Mouse (Mus musculus): ENCODE measurements around the gene Hormad2. TPM values are rescaled to one million over a fixed set of nuclear protein-coding genes. Genes with fewer than 3 reads are reported as not detected.

Gene Hormad2
- total and polyA plus RNA-seq, 3 experiments: not detected

DNA sequence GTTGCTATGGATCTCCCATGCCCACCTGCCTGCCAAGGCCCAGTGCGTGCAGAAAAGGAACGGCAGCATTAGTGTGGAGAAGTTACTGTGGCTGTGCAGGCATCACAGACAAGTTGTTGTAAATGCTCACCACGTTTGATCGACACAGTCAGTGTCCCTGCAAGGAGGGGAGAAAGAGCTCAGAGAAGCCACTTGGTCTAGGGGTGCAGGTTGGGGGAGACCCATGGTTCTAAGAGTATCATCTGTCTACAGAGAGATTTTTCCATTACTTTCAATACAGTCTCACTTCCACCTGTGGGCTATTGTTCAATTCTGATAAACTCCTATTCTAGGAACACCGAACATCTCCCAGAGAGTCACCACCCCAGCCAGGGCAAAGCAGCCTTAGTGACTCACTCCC is 43.6 kb upstream of the Hormad2 start:
- dilution Hi-C loops (cut with MboI; ENCODE audit: extremely low pct_ligation_motif_present, extremely low pct_unique_long_range_greater_than_20kb, low sequenced_read_pairs): no loop called here
- no peak overlapping the region for H3K4me3 ChIP-seq (replicated peaks in 1 of 3; ENCODE audit: low read depth in 2 of 3, low read length in 2 of 3, poor library complexity in 1 of 3)
- peaks cover 17 to 30% of the 10 kb centered on the region in 2 experiments for H3K4me1 ChIP-seq (ENCODE audit: control insufficient read depth in 1 of 2, insufficient read depth in 2 of 2)
- DNase-seq (ENCODE audit: extremely low read depth): no peak
- H3K36me3 ChIP-seq (replicated peaks in 1 of 2; ENCODE audit: control insufficient read depth in 1 of 2, insufficient read depth in 1 of 2, low read length in 1 of 2): peaks cover 79 to 93% of the 10 kb centered on the region in 2 experiments
- H3K4me2 ChIP-seq (ENCODE audit: insufficient read depth, low read depth, poor library complexity, severe bottlenecking): no peak overlapping the region
- no peak overlapping the region for H3K9ac ChIP-seq (ENCODE audit: insufficient read depth, low read depth)
- no peaks in the 10 kb centered on the region for H3K27me3 ChIP-seq (replicated peaks)
- H3K9me3 ChIP-seq (replicated peaks; ENCODE audit: low read length): no peaks in the 10 kb centered on the region
- TF ChIP-seq HCFC1 (IDR thresholded peaks at IDR 0.05; ENCODE audit: low read depth, low read length) (no peak), SIN3A (IDR thresholded peaks at IDR 0.05; ENCODE audit: low read length) (no peak), SMC3 (IDR thresholded peaks at IDR 0.05; ENCODE audit: low read depth, low read length) (no peak), PAX5 (IDR thresholded peaks at IDR 0.05; ENCODE audit: low read length) (no peak), GABPA (IDR thresholded peaks at IDR 0.05; ENCODE audit: insufficient replicate concordance, low read depth, low read length) (no peak)
- no peaks in the 10 kb centered on the region for H3K79me2 ChIP-seq (replicated peaks; ENCODE audit: control insufficient read depth, extremely low read depth, insufficient read depth, poor library complexity, severe bottlenecking)
- no peak overlapping the region for H3K27ac ChIP-seq (ENCODE audit: insufficient read depth, low read depth)
- in situ Hi-C loops (cut with MboI; ENCODE audit: low pct_ligation_motif_present, low pct_unique_long_range_greater_than_20kb, low sequenced_read_pairs): no loop called here

DNA sequence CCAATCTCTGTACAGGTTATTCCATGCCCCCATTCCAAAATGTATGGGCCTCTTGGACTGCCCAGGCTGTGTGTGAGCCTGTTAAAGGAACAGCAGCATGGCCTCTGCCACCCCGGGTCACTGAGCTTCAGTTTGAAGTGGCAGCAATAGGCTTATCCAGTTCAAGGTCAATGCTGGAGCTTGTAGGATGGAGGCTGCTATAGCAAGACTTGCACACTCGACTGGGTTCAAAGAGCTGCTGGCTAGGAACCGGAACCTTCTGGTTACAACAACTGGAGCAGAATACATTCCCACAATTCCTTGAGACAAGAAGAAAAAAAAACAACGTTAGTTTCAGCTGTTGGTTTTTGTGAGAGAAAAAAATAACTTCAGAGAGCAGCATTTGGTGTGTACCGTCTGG is 41.7 kb upstream of the Hormad2 start:
- no peak overlapping the region for H3K4me2 ChIP-seq (ENCODE audit: insufficient read depth, low read depth, poor library complexity, severe bottlenecking)
- no peak for DNase-seq (ENCODE audit: extremely low read depth)
- no peaks in the 10 kb centered on the region for H3K9me3 ChIP-seq (replicated peaks; ENCODE audit: low read length)
- no peaks in the 10 kb centered on the region for H3K79me2 ChIP-seq (replicated peaks; ENCODE audit: control insufficient read depth, extremely low read depth, insufficient read depth, poor library complexity, severe bottlenecking)
- H3K4me1 ChIP-seq (ENCODE audit: control insufficient read depth in 1 of 2, insufficient read depth in 2 of 2): peaks cover 5 to 11% of the 10 kb centered on the region in 2 experiments
- no peak overlapping the region for H3K27ac ChIP-seq (ENCODE audit: insufficient read depth, low read depth)
- in situ Hi-C loops (cut with MboI; ENCODE audit: low pct_ligation_motif_present, low pct_unique_long_range_greater_than_20kb, low sequenced_read_pairs) (no loop called here), dilution Hi-C loops (cut with MboI; ENCODE audit: extremely low pct_ligation_motif_present, extremely low pct_unique_long_range_greater_than_20kb, low sequenced_read_pairs) (no loop called here)
- peaks cover 74 to 86% of the 10 kb centered on the region in 2 experiments for H3K36me3 ChIP-seq (replicated peaks in 1 of 2; ENCODE audit: control insufficient read depth in 1 of 2, insufficient read depth in 1 of 2, low read length in 1 of 2)
- H3K9ac ChIP-seq (ENCODE audit: insufficient read depth, low read depth): no peak overlapping the region
- no peaks in the 10 kb centered on the region for H3K27me3 ChIP-seq (replicated peaks)
- no peak for TF ChIP-seq SIN3A (IDR thresholded peaks at IDR 0.05; ENCODE audit: low read length)
- no peak for TF ChIP-seq ELF1 (IDR thresholded peaks at IDR 0.05; ENCODE audit: low read depth, low read length)
- no peak for TF ChIP-seq IRF4 (IDR thresholded peaks at IDR 0.05; ENCODE audit: low read depth, low read length)
- TF ChIP-seq ETS1 (conservative IDR thresholded peaks at IDR 0.05; ENCODE audit: low read depth, low read length): no peak
- no peak for TF ChIP-seq UBTF (IDR thresholded peaks at IDR 0.05; ENCODE audit: low read depth, low read length)
- TF ChIP-seq TBP (conservative IDR thresholded peaks at IDR 0.05; ENCODE audit: low read depth, low read length): no peak
- no peak for TF ChIP-seq POLR2AphosphoS2 (IDR thresholded peaks at IDR 0.05; ENCODE audit: low read depth, low read length)
- TF ChIP-seq NRF1 (IDR thresholded peaks at IDR 0.05; ENCODE audit: low read depth, low read length): no peak
- TF ChIP-seq MXI1 (IDR thresholded peaks at IDR 0.05; ENCODE audit: low read depth, low read length): no peak
- TF ChIP-seq HCFC1 (IDR thresholded peaks at IDR 0.05; ENCODE audit: low read depth, low read length): no peak
- TF ChIP-seq JUND (conservative IDR thresholded peaks at IDR 0.05; ENCODE audit: low read depth, low read length): no peak
- no peak for TF ChIP-seq BHLHE40 (IDR thresholded peaks at IDR 0.05; ENCODE audit: low read depth, low read length)
- TF ChIP-seq RAD21 (IDR thresholded peaks at IDR 0.05; ENCODE audit: low read depth, low read length): no peak
- TF ChIP-seq MAFK (IDR thresholded peaks at IDR 0.05; ENCODE audit: insufficient replicate concordance, low read length): no peak
- no peak for TF ChIP-seq SMC3 (IDR thresholded peaks at IDR 0.05; ENCODE audit: low read depth, low read length)
- TF ChIP-seq MYC (IDR thresholded peaks at IDR 0.05; ENCODE audit: low read depth, low read length): no peak
- TF ChIP-seq USF2 (conservative IDR thresholded peaks at IDR 0.05; ENCODE audit: low read depth, low read length): no peak
- no peak overlapping the region for H3K4me3 ChIP-seq (replicated peaks in 1 of 3; ENCODE audit: low read depth in 2 of 3, low read length in 2 of 3, poor library complexity in 1 of 3)

All from CH12.LX (cell line).